Mouse (Mus musculus): ENCODE measurements at regions not wholly inside any gene's neighbourhood (a gene's known extent, or its start where the extent isn't known, plus 50 kb on each side); places are given as distances from the start of the nearest gene placed in this dataset.
"Not testable (repeated sequence)": the region's sequence is repeated elsewhere in the genome, so short reads cannot be mapped to it uniquely, and the experiment has no call there.

- in situ Hi-C loops (cut with MboI, MseI): not testable (repeated sequence)
Measured at GRCm38 (mm10) chrX:103129347-103129746, 57.1 kb downstream of the Nap1l2 start.

- in situ Hi-C loops (cut with MboI, MseI): no loop called here
Measured at GRCm38 (mm10) chrX:103109181-103109580, 77.3 kb downstream of the Nap1l2 start.

GRCm38 (mm10) chrX:103067730-103068621 is 118.5 kb downstream of the Nap1l2 start:
- in situ Hi-C loops (cut with MboI, MseI): not testable (repeated sequence)

- in situ Hi-C loops (cut with MboI, MseI): not testable (repeated sequence)
Measured at GRCm38 (mm10) chrX:103067107-103067506, 119.3 kb downstream of the Nap1l2 start.

DNA sequence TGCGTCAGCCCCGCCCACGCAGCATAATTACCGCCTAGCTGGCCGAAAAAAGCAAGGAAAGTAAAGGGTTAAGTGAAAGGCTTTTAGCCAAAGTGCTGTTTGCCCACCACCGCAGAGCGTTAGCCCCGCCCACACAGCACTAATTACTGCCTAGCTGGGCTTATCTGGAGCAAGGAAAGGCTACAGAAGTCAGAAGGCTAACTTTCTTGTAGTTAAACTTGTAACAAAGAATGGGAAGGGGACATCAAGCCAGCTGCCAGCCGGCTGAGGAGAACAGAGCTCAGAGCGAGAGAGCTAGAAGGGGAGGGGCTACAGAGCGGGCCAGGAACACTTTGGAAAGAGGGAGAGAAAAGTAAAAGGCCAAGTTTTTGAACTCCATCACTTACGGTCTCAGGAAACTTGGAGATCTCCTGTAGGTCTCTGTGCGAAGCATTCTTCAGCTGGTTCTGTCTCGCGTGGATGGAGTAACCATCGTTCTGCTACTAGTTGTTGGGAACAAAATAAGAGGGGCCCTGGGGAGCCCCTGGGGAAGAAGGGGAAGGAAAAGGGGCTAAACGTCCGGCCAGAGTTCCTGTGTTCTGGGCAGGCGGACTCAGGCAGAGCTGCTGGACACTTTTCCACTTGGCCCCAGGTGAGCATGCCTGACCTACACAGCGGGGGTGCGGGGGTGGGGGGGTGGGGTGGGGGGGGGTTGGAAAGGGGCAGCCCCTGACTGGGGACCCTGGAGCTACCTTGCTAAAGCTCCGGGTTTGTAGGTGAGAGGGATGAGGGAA is 98.3 kb downstream of the 1700018G05Rik start:
- in situ Hi-C loops (cut with MboI, MseI): no loop called here

DNA sequence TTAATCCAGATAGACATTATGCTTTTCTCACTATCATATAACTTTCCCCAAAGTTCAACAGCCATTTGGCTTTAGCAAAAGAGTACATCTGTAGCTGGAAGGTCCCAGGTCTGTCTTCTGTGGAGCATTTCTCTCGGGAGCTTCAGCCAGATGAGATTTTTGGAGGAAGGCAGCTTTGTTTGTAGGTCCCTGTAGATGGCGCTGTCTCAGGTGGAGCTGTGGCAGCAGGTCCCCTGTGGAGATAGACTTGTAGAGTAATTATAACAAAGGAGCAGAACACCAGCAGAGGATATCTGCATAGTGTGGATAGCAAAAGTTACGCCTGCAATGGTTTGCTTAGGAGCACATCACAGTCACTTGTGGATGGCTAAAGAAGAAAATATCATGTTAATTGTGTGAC is 97.3 kb downstream of the 1700018G05Rik start:
- in situ Hi-C loops (cut with MboI, MseI): not testable (repeated sequence)

DNA sequence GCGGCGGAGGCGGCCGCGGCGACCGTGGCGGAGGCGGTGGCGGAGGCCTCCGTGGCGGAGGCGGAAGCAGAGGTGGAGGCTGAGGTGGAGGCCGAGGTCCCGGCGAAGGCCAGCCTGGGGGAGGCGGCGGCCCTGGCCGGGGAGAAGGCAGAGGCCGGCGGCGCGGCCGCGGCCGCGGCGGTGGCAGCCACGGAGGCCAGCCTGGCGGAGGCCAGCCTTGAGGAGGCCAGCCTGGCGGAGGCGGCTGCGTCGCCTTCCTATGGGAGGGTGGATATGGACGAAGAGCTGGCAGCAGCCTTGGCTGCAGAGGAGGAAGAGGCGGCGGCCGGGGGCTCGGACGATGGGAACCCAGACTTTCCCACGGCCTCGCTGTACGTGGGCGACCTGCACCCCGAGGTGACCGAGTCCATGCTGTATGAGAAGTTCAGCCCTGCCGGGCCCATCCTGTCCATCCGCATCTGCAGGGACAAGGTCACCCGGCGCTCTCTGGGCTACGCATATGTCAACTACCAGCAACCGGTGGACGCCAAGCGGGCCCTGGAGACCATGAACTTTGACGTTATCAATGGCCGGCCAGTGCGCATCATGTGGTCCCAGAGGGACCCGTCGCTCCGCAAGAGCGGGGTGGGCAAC is 85.4 kb downstream of the 1700018G05Rik start:
- in situ Hi-C loops (cut with MboI, MseI): not testable (repeated sequence)

- in situ Hi-C loops (cut with MboI, MseI): not testable (repeated sequence)
Measured at GRCm38 (mm10) chrX:103012298-103013243, 84.4 kb downstream of the 1700018G05Rik start.

DNA sequence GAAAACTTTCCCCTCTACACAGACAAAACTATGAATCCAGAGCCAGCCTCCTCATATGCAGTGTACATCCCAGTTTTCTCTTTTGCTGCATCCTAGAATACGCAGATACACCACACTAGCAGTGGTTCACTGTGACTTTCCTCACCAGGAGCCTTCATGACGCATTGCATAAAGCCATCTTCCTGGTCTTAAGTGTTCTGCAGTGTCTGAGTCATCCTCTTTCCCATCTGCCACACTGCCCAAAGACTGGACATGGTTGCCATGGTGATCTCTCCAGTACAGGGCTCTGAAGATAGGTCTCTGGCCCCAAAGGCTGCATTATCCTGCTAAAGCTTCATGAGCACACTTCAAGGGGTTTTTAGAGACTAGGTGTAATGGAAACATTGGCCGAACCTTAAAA is 65.8 kb downstream of the 1700018G05Rik start:
- in situ Hi-C loops (cut with MboI, MseI): loop anchor here (5.0 kb wide), 1 partner anchor 93 kb away; no protein-coding TSS in a partner anchor

Data from T-helper 2 cell (primary cell).